Mouse (Mus musculus) embryonic fibroblast, embryonic 13.5 days (primary cell): ENCODE data around the gene Nup62.

Source experiments
- CTCF ChIP-seq: IDR thresholded peaks from 2 replicates; pipeline ENCODE4 v1.5.1; 2011; ENCODE audit warnings: mild to moderate bottlenecking, control low read depth, low read length, moderate library complexity, borderline replicate concordance; ENCODE audit not compliant: insufficient read depth
- POLR2A ChIP-seq: IDR thresholded peaks from 2 replicates; pipeline ENCODE4 v1.6.1; 2011; ENCODE audit warnings: low read depth, mild to moderate bottlenecking, control low read depth, low read length, moderate library complexity

DNA sequence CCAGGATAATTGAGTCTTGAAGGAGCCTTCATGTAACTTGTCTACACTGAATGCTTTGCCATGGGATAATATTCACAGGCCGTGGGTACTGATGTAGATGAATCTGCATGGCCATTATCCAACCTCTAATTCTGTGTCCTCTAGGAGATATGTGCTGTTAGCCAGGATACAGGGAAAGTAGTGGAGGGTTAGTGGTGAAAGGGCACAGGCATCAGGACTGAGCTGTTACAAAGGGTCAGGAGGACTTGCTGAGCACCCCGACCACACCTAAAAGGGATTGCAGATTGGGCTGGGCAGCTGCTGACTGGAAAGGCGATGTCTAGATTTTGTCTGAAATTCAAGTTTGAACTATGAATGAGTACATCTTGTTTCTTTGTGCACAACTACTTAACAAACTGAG lies 4.6 kb downstream of the Nup62 start:
- TF ChIP-seq CTCF (no peak), POLR2A (no peak)
